Mouse (Mus musculus) c-Kit-positive CD71-negative TER-119-negative erythroid progenitor cells, embryonic 14.5 days (primary cell): ENCODE measurements at regions not wholly inside any gene's neighbourhood (a gene's known extent, or its start where the extent isn't known, plus 50 kb on each side); places are given as distances from the start of the nearest gene placed in this dataset.

ENCODE experiments used
- DNase-seq: peaks from one replicate; pipeline ENCODE4 v3.0.0-alpha.2; 2013; ENCODE audit warnings: low read depth

DNA sequence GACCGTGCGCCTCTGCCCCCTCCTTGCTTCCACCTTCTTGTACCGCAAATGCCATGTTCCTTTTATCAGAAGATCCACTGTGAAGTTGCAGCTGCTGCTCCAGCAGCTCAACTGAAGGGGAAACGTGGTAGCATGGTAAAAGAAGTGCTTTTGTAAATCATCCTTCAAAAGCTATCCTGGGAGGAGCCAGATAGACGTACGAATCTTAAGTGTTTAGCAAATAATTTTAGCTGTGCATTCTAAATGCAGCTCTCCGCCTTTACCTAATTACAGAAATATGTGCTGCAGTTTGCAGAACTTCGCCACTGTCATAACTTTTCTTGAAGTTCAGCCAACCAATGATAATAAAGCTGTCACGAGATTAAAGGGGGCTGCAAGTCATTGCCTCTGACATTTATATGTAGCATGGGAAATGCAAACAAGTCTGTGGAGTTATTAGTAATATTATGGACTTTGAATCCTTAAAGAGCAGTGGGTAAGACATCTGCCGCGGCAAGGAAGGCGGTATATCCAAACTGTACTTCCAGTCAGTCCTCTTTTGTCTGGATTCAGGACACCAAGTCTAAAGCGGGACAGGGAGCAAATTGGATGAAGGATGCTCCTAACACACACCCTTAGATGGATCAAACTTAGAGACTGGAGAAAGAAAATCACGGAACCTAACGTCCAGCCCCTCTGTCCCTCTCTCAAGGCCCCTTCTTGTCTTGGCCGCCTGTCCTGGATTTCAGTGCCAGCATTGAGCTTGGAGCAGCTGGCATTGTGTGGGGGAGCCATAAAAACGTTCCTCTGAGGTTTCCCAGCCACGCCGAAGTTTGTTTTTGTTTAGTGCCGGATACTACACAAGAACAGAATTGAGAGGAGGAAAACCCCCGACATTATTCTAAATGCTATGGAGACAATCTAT lies 320.7 kb downstream of the Epha7 start:
- no peak for DNase-seq

DNA sequence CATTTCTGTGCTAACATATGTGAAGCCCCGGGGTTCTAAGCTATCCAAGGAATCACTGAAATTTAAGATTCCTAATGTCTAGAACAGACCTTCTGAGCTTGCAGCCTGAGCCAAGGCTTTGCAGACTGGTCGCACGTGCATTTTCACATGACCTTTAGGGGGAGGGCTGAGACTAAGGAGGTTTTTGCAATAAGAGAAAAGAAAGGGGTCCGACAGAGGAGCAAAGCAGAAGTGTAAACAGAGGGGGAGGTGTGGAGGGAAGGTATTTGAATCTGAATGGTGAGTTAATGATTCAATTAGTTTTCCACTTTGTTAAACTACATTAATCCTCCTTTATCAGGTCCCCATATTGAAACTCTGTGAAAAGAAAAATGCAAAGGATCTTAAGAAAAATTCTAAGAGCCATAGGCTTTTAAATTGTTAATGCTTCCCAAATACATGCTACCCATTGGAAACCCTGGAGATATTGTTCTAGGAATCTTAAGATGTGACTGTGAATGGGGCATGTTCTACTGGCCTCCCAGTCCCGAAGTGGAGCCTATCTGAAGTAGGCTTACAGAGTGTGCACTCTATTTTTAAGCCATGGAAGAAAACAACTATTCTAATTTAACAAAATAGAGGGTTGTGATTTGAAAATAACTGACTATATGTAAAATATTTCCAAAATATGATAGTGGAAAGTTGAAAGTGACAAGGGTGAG lies 322.9 kb downstream of the Epha7 start:
- no peak for DNase-seq

DNA sequence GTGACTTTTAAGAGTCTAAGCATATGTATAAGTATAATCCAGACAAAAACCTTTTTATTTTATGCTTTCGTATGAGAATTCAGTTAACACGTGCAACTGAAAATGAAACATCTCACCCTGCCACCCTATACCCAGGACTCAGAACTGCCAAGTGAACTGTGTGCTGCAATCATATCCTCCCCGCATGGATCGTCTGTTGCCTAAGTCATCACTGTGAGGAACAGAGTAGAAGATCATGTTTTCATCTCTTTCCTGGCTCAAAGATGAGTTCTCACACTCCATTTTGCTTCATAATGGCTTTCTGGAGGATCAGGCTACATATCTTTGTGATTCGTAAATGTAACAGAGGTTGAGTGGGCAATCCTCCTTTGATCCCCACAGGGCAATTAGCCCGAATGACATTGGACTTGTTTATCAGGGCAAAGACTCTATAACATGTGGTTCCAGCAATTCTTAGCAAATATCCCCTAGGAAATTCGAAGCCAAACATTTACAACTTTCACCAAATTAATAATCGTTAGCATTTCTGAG lies 325.9 kb downstream of the Epha7 start:
- DNase-seq: no peak

DNA sequence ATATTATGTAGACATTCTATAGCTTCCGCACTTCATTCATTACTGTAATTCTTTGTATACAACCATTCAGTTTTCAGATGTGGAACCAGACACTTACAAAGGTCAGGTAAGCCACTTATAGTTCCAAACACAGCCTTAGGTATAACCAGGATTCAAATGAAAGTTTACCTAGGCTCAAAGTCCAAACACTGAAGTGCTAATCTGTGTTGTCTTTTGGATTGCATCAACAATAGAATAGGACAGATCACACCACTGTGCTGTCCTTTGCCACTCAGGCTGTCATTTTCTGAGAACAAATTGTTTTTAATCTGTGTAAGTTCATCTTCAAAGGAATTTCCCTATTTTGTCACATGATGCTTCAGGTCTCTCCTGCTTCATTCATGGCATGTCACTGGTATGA lies 330.5 kb downstream of the Epha7 start:
- no peak for DNase-seq

GRCm38 (mm10) chr4:29145242-29145641 lies 332.3 kb downstream of the Epha7 start:
- DNase-seq: no peak

GRCm38 (mm10) chr4:29152134-29152867 lies 339.4 kb downstream of the Epha7 start:
- DNase-seq: no peak

DNA sequence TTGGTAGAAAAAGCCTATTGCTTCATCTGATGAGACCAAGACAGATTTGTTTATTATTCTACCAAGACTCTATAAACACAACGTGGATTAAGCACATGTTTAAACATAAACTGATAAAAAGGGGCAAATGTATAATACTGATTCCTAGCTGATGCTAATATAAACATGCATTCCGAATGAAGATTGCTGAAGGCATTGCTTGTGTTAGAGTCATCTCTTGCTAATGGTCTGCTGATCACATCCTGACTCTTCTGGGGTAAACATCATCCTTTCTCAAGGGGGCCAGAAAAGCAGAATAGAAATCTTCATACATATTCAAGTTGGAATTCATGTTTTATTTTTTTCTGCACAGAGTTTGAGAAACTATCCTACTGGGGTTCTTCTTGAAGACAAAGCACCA lies 369.6 kb downstream of the Epha7 start:
- DNase-seq: no peak

DNA sequence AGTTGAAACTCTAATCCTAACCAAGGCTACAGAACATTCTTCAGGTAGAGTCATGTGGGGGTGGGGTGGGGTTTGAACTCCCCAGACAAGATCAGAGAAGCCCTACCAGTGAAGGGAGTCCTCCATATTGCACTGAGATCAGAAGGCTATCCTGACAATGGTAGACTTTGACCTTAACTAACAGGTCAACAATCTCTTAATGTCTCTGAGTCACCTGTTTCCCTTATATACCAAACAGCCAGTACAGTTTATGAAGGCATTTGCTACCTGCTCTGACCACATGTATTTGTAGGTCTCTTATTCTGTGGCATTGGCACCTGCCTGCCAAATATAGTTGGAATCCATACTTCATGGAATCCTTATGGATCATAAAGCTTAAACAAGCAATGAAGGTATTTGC lies 370.5 kb downstream of the Epha7 start:
- DNase-seq: no peak

DNA sequence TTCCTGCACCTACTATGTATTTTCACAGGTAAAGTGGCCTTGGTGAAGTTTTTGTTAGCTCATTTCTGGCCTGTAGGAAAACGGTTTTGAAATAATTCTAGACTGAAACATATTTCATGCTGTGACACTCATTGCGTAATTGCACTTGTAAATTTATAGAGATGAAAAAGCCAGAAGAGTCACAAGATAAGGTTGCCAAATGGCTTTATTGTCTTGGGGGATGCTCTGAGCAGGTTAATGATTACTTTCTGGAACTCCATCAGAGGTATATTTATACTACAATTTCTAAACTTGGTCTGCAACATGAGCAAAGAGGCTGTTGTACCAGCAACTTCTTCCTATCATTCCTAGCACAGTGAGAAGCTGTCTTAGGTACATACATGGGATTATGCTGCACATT lies 370.9 kb downstream of the Epha7 start:
- no peak for DNase-seq

- no peak for DNase-seq
Observed at GRCm38 (mm10) chr4:29200976-29201375, 388.0 kb downstream of the Epha7 start.
